Mouse (Mus musculus): ENCODE measurements at regions not wholly inside any gene's neighbourhood (a gene's known extent, or its start where the extent isn't known, plus 50 kb on each side); places are given as distances from the start of the nearest gene placed in this dataset.

DNA sequence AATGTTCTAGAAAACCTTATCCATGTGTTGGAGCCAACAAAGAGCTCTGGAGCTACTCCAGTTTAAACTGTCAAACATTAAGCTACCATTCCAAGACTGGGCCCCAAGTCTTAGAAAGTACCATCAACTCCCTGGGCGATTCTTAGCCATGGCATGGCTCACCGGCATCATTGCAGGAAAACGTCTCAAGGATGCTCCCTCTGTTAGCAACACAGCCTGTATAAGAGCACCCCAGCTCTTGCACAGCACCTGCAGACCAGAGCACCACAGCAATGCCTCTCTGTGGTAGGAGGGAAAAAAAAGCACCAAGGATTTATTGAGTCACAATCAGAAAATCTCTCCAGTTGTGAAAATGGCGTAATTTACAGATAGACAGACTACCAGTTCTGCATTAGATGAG, 221.2 kb downstream of the Fam43a start:
- Histone ChIP-seq H3K9me3 (ENCODE audit: control insufficient read depth, low read length) (no peaks in the 10 kb centered on the region), H3K4me2 (ENCODE audit: low read depth, low read length, severe bottlenecking) (no peak overlapping the region), H3K4me1 (replicated peaks; ENCODE audit: control insufficient read depth, insufficient read depth, low read length) (no peaks in the 10 kb centered on the region), H3K9ac (ENCODE audit: low read length) (no peak overlapping the region), H3K36me3 (ENCODE audit: control insufficient read depth, insufficient read depth, low read length) (no peaks in the 10 kb centered on the region), H3K27ac (ENCODE audit: low read depth, low read length) (no peak overlapping the region), H3K27me3 (ENCODE audit: control insufficient read depth, insufficient read depth, low read length) (no peaks in the 10 kb centered on the region), H3K4me3 (ENCODE audit: low read depth, low read length) (no peak overlapping the region)
- no peak for DNase-seq (ENCODE audit: low spot score)
- no peak for ATAC-seq (replicated peaks; ENCODE audit: low FRiP score)
- WGBS, result 80% methylated on average over 4 of the region's 4 CpGs

DNA sequence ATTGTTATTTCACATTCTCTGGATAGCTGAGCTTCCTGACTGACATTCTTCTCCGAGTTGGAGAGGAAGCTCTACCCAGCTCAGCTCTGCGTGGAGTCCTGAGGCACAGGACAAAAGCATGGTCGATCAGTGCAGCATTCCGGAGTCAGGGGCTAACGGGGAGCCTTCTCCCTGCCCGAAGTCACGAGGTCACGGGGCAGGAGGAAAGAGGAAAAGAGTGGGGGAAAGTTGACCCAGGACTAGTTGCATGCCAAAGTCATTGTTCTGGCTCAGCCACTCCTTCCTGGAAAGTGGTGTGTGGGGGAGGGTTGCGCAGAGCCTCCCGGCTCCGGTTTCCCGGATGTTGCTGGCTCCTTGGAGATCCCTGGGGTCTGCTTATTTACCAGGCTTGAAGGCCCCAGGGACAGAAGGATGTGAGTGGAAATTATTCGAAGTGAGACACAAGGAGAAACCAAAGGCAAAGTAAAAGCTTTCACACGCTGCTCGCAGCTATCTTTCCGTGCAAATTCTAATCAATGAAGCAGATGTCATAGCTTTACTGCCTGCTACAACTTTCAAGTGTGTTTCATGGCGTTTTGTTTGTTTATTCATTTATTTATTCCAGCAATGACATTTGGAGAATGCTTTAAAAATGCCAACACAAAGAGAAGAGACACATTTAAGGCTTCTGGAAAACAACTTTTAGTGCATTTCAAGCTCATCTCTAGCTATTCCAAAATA, 221.8 kb downstream of the Fam43a start:
- no peaks in the 10 kb centered on the region for H3K36me3 ChIP-seq (ENCODE audit: control insufficient read depth, insufficient read depth, low read length)
- DNase-seq (ENCODE audit: low spot score) (peak; percentile 75), ATAC-seq (replicated peaks; ENCODE audit: low FRiP score) (peak; percentile 63; the same call in 1 of the 2 replicates)
- H3K4me3 ChIP-seq (ENCODE audit: low read depth, low read length), result no peak overlapping the region
- no peak overlapping the region for H3K27ac ChIP-seq (ENCODE audit: low read depth, low read length)
- H3K4me1 ChIP-seq (replicated peaks; ENCODE audit: control insufficient read depth, insufficient read depth, low read length), result no peaks in the 10 kb centered on the region
- H3K27me3 ChIP-seq (ENCODE audit: control insufficient read depth, insufficient read depth, low read length), result no peaks in the 10 kb centered on the region
- H3K4me2 ChIP-seq (ENCODE audit: low read depth, low read length, severe bottlenecking), result peak overlapping the region; percentile 26; the same call in 1 of the 2 replicates
- H3K9me3 ChIP-seq (ENCODE audit: control insufficient read depth, low read length), result no peaks in the 10 kb centered on the region
- 16% methylated on average over 17 of the region's 17 CpGs for WGBS
- no peak overlapping the region for H3K9ac ChIP-seq (ENCODE audit: low read length)

DNA sequence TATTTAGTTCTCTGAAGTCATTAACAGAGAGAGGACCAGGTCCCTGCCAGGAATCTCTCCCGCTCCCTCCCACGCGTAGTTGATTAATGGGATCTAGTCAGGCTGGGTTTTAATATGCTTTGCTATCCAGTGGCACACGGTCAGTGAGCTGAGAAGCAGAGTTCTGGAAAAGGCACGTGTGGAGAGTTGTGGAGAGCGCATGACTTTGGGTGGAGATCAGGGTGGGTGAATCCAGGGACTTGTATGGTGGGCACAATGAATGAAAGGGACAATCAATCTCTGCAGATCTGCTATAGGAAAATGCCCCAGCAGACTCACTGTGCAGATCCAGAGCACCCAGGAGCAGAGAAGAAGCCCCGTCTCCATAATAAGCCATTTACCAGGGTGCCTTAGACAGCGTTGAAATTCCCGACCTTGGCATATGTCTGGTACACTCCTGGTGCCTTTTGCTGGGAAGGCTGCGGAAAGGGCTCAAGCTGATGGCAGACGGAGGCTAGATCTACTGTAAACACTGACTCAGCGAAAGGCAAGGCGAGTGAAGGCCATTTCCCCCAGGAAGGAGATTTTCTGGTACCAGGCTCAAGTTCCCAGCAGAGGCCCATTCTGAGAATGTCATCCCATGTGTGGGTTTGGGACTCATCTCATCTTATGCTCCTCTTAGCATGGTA, 222.5 kb downstream of the Fam43a start:
- Histone ChIP-seq H3K9me3 (ENCODE audit: control insufficient read depth, low read length) (no peaks in the 10 kb centered on the region), H3K4me2 (ENCODE audit: low read depth, low read length, severe bottlenecking) (no peak overlapping the region), H3K4me3 (ENCODE audit: low read depth, low read length) (no peak overlapping the region), H3K36me3 (ENCODE audit: control insufficient read depth, insufficient read depth, low read length) (no peaks in the 10 kb centered on the region), H3K9ac (ENCODE audit: low read length) (no peak overlapping the region), H3K4me1 (replicated peaks; ENCODE audit: control insufficient read depth, insufficient read depth, low read length) (no peaks in the 10 kb centered on the region), H3K27ac (ENCODE audit: low read depth, low read length) (no peak overlapping the region), H3K27me3 (ENCODE audit: control insufficient read depth, insufficient read depth, low read length) (no peaks in the 10 kb centered on the region)
- 82% methylated on average over 13 of the region's 13 CpGs for WGBS
- no peak for DNase-seq (ENCODE audit: low spot score)
- ATAC-seq (replicated peaks; ENCODE audit: low FRiP score), result no peak

DNA sequence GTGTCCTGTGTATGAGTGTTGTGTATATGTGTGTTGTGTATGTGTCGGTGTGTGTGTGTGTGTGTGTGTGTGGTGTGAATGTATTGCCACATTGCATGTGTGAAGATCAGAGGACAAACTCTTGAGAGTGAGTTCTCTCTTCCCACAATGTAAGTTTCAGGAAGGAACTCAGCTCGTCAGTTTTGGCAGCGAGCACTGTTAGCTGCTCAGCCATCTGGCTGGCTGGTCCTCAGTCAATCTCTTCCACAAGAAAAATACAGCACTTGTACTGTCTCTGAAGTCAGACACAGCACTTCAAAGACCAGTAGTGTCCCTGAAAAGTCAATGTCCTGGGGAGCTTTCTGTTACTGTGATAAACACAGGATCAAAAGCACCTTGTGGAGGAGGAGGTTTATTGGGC, 226.6 kb downstream of the Fam43a start:
- DNase-seq (ENCODE audit: low spot score), result no peak
- 68% methylated on average over 3 of the region's 3 CpGs for WGBS
- no peak for ATAC-seq (replicated peaks; ENCODE audit: low FRiP score)

DNA sequence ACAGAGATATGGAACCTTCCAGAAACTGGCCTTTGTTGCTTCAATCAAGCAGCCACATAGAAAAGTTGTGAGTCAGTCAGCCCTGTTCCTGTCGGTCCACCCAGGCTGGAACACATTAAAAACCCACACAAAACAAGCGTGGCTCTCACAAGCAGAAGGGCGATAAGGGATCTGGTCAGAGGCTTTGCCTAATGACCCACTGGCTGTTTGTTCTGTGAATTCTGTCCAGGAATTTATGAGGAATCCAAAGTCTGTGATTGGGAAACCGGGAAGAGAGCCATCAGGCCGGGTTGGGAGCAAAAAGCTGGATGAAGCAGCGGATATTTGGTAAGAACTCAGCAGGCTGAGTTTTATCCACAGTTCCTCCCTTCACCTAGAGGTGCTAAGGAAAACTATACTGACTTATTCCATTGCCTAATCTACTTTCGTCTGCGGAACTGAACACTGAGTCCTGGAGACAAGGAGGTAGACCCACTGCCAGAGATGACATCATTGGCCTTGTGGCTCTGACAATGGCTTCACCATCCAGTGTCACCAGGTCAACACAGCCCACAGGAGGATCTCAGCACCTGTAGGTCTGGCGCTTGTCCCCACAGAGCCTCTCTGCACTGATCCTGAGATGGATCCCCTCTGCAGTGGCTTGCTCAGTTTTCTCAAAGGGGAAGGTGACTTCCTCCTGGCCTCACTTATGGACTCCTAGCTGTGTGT, 228.5 kb downstream of the Fam43a start:
- Histone ChIP-seq H3K9ac (ENCODE audit: low read length) (no peak overlapping the region), H3K4me1 (replicated peaks; ENCODE audit: control insufficient read depth, insufficient read depth, low read length) (no peaks in the 10 kb centered on the region), H3K4me3 (ENCODE audit: low read depth, low read length) (no peak overlapping the region), H3K4me2 (ENCODE audit: low read depth, low read length, severe bottlenecking) (no peak overlapping the region), H3K9me3 (ENCODE audit: control insufficient read depth, low read length) (no peaks in the 10 kb centered on the region; the same call in 1 of the 2 replicates), H3K27me3 (ENCODE audit: control insufficient read depth, insufficient read depth, low read length) (no peaks in the 10 kb centered on the region), H3K27ac (ENCODE audit: low read depth, low read length) (no peak overlapping the region), H3K36me3 (ENCODE audit: control insufficient read depth, insufficient read depth, low read length) (no peaks in the 10 kb centered on the region)
- ATAC-seq (replicated peaks; ENCODE audit: low FRiP score) (no peak), DNase-seq (ENCODE audit: low spot score) (no peak)
- WGBS, result 87% methylated on average over 9 of the region's 9 CpGs

More for the DNA sequence above, 226.6 kb downstream of the Fam43a start:
- no peaks in the 10 kb centered on the region for H3K36me3 ChIP-seq (ENCODE audit: control insufficient read depth, insufficient read depth, low read length)
- H3K4me3 ChIP-seq (ENCODE audit: low read depth, low read length), result no peak overlapping the region
- no peak overlapping the region for H3K27ac ChIP-seq (ENCODE audit: low read depth, low read length)
- no peaks in the 10 kb centered on the region for H3K4me1 ChIP-seq (replicated peaks; ENCODE audit: control insufficient read depth, insufficient read depth, low read length)
- no peak overlapping the region for H3K9ac ChIP-seq (ENCODE audit: low read length)
- H3K27me3 ChIP-seq (ENCODE audit: control insufficient read depth, insufficient read depth, low read length), result no peaks in the 10 kb centered on the region
- H3K4me2 ChIP-seq (ENCODE audit: low read depth, low read length, severe bottlenecking), result no peak overlapping the region
- H3K9me3 ChIP-seq (ENCODE audit: control insufficient read depth, low read length), result no peaks in the 10 kb centered on the region

- DNase-seq (ENCODE audit: low spot score) (no peak), ATAC-seq (replicated peaks; ENCODE audit: low FRiP score) (no peak)
- H3K36me3 ChIP-seq (ENCODE audit: control insufficient read depth, insufficient read depth, low read length), result no peaks in the 10 kb centered on the region
- H3K9me3 ChIP-seq (ENCODE audit: control insufficient read depth, low read length), result no peaks in the 10 kb centered on the region; the same call in 1 of the 2 replicates
- no peak overlapping the region for H3K27ac ChIP-seq (ENCODE audit: low read depth, low read length)
- no peaks in the 10 kb centered on the region for H3K4me1 ChIP-seq (replicated peaks; ENCODE audit: control insufficient read depth, insufficient read depth, low read length)
- no peak overlapping the region for H3K4me3 ChIP-seq (ENCODE audit: low read depth, low read length)
- no peak overlapping the region for H3K4me2 ChIP-seq (ENCODE audit: low read depth, low read length, severe bottlenecking)
- H3K27me3 ChIP-seq (ENCODE audit: control insufficient read depth, insufficient read depth, low read length), result no peaks in the 10 kb centered on the region
- WGBS, result 49% methylated on average over 3 of the region's 3 CpGs
- no peak overlapping the region for H3K9ac ChIP-seq (ENCODE audit: low read length)
These were observed 235.0 kb downstream of the Fam43a start for GRCm38 (mm10) chr16:30834561-30834960.

GRCm38 (mm10) chr16:30835678-30836077, 236.2 kb downstream of the Fam43a start:
- Histone ChIP-seq H3K27me3 (ENCODE audit: control insufficient read depth, insufficient read depth, low read length) (no peaks in the 10 kb centered on the region), H3K4me3 (ENCODE audit: low read depth, low read length) (no peak overlapping the region), H3K9ac (ENCODE audit: low read length) (no peak overlapping the region), H3K4me1 (replicated peaks; ENCODE audit: control insufficient read depth, insufficient read depth, low read length) (no peaks in the 10 kb centered on the region), H3K9me3 (ENCODE audit: control insufficient read depth, low read length) (no peaks in the 10 kb centered on the region; the same call in none of the 2 replicates), H3K4me2 (ENCODE audit: low read depth, low read length, severe bottlenecking) (no peak overlapping the region), H3K36me3 (ENCODE audit: control insufficient read depth, insufficient read depth, low read length) (no peaks in the 10 kb centered on the region), H3K27ac (ENCODE audit: low read depth, low read length) (no peak overlapping the region)
- DNase-seq (ENCODE audit: low spot score) (no peak), ATAC-seq (replicated peaks; ENCODE audit: low FRiP score) (no peak)
- WGBS, result 56% methylated on average over 2 of the region's 2 CpGs

DNA sequence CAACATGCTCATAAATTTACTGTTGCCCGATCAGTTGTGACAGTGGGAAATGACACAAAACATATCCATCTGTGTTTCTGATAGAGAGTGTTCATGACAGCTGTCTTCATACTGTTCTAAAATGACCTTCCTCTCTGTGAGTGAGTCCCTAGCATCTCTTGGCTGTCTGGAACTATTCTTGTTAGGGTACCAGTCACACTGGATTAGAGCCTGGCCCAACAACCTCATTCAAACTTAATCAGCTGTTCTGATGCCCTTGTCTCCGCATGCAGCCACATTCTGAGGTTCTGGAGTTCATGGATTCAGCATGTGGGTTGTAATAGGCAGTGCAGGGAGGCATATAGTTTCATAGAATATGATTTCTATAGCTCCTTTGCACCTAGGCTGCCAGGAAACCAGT, 238.4 kb downstream of the Xxylt1 start:
- no peak for DNase-seq (ENCODE audit: low spot score)
- Histone ChIP-seq H3K9ac (ENCODE audit: low read length) (no peak overlapping the region), H3K4me3 (ENCODE audit: low read depth, low read length) (no peak overlapping the region), H3K27ac (ENCODE audit: low read depth, low read length) (no peak overlapping the region), H3K36me3 (ENCODE audit: control insufficient read depth, insufficient read depth, low read length) (no peaks in the 10 kb centered on the region), H3K4me1 (replicated peaks; ENCODE audit: control insufficient read depth, insufficient read depth, low read length) (no peaks in the 10 kb centered on the region), H3K4me2 (ENCODE audit: low read depth, low read length, severe bottlenecking) (no peak overlapping the region), H3K9me3 (ENCODE audit: control insufficient read depth, low read length) (no peaks in the 10 kb centered on the region; the same call in none of the 2 replicates), H3K27me3 (ENCODE audit: control insufficient read depth, insufficient read depth, low read length) (no peaks in the 10 kb centered on the region)
- ATAC-seq (replicated peaks; ENCODE audit: low FRiP score), result no peak
- 77% methylated on average over 2 of the region's 2 CpGs for WGBS
